Mouse (Mus musculus) mouse embryonic stem cell (cell line): ENCODE data around the gene Tmed1.
"Not testable (repeated sequence)": the region's sequence is repeated elsewhere in the genome, so short reads cannot be mapped to it uniquely, and the experiment has no call there.

Source experiments
- in situ Hi-C, 2 experiments: fragments of 300-500 bp; cut with MboI; formaldehyde crosslinking; loops; 1 replicate in 1 of 2; 3 replicates in 1 of 2; pipeline ENCODE4 v1.14.3; 2019 to 2020; ENCODE audit warnings: low sequenced_read_pairs in 2 of 2, low pct_unique_long_range_greater_than_20kb in 1 of 2, mixed read lengths in 1 of 2; ENCODE audit not compliant: unreplicated experiment in 1 of 2

Gene Tmed1

DNA sequence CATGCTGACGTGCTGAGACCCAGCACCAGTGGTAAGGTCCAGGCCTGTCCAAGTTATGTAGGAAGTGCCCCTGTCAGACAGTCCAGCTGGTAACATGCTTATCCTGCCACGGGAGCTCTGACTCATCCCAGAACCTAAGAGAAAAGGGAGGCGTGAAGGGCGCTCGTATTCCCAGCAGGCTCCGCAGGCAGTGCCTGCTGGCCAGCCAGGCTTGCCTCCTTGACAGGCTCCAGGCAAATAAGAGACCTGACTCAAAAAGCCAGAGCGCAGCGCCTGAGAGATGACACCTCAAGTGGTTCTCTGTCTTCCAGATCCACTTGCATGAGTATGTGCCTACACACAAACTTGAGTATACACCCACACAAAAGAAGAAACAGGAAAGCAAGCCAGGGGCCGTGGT is 15.3 kb downstream of the Tmed1 start:
- in situ Hi-C loops: no loop called here

DNA sequence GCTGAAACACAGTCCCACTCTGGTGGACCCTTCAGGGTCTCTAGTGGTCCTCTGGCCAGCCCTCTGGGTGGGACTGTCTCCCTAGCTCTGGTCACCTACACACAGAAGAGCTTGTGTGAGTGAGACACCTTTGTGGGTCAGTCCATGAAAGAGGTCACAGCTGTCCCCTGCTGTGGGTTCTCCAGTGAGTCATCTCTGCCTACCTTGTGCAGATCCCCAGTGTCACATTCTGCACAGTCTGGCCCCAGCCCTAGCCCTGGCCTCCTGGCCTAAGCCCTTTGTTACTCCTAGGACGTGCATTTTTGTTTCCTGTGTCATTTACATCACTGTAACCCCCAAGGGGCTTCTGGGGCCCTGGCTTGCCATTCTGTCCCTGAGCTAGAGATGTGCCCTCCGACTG is 16.1 kb downstream of the Tmed1 start:
- in situ Hi-C loops: no loop called here

DNA sequence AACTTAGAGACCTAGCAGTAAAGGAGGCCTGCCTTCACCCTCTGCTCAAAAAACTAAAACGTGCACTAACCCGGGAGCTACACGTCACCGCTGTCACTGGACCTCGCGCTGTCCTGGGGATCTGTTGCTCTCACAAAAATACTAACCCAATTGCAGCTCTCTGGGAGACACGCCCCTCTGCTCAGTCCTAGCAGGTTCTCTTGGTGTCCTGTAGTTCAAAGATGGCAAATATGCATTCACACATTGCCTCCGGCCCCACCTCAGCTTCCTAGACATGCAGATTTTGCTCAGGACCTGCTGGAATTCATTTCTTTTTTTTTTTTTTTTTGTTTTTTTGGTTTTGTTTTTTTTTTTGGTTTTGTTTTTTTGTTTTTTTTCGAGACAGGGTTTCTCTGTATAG is 19.4 kb downstream of the Tmed1 start:
- in situ Hi-C loops: no loop called here

DNA sequence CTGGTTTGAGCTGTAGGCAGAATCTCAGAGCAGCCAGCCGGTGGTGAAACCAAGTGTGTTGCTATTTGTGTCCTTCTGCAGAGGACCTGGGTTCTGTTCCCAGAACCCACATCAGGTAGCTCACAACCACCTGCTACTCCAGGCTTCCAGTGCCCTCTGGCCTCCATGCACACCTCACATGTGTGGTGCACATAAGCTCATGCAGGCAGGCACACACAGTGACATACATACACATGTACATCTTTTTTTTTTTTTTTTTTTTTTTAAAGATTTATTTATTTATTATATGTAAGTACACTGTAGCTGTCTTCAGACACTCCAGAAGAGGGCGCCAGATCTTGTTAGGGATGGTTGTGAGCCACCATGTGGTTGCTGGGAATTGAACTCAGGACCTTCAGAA is 21.8 kb downstream of the Tmed1 start:
- in situ Hi-C loops: not testable (repeated sequence)

DNA sequence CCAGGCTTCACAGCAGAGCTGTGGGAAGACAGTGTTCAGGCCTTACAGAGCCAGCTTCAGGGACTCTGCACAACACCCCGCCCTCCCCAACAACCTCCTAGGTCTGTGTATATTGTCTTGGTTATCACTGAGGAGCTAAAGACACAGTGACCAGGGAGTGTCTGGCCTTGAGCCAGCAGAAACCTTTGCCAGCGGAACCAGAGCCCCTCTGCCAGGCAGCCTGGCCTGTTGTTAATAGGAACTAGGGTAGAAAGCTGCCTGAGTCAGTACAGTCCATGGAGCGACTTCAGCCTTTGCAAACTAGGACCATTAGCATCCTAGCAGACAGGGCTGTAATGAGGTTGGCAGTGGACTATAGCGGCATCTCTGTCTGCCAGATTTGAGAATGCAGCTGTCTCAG is 26.0 kb downstream of the Tmed1 start:
- in situ Hi-C loops: no loop called here

DNA sequence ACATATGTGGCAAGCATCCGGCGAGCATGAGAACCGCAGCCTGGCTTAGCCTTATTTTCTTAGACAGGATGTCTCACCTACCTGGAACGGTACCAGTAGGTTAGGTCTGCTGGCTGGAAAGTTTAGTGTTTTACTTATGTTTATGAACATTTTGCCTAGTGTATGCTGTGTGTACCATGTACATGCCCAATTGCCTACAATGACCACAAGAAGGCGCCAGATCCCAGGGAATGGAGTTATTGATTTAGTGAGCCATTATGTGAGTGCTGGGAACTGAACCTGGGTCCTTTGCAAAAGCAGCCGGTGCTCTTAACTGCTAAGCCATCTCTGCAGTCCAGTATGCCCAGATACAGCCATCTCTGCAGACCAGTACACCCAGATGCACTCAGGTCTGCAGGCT is 32.3 kb downstream of the Tmed1 start:
- in situ Hi-C loops: loop anchor here in 1 of 2 experiments (5.0 kb wide), 1 partner anchor 60 kb away; no protein-coding TSS in a partner anchor

DNA sequence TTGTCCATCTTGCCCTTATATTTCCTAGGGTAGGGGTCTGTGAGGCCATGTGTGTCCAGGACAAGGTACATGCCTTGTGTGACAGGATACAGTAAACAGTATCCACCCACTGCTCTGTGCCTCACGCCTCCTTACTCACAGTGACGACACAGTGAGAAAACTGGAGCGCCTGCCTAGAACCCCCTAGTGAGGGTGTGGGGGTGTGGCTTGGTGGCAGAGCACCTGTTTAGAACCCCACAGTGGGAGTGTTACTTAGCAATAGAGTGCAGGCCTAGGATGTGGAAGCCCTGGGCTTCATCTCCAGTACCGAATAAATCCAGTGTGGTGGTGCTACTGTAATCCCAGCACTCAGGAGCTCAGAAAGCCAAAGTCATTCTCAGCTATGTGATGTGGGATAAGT is 37.1 kb downstream of the Tmed1 start:
- in situ Hi-C loops: no loop called here

DNA sequence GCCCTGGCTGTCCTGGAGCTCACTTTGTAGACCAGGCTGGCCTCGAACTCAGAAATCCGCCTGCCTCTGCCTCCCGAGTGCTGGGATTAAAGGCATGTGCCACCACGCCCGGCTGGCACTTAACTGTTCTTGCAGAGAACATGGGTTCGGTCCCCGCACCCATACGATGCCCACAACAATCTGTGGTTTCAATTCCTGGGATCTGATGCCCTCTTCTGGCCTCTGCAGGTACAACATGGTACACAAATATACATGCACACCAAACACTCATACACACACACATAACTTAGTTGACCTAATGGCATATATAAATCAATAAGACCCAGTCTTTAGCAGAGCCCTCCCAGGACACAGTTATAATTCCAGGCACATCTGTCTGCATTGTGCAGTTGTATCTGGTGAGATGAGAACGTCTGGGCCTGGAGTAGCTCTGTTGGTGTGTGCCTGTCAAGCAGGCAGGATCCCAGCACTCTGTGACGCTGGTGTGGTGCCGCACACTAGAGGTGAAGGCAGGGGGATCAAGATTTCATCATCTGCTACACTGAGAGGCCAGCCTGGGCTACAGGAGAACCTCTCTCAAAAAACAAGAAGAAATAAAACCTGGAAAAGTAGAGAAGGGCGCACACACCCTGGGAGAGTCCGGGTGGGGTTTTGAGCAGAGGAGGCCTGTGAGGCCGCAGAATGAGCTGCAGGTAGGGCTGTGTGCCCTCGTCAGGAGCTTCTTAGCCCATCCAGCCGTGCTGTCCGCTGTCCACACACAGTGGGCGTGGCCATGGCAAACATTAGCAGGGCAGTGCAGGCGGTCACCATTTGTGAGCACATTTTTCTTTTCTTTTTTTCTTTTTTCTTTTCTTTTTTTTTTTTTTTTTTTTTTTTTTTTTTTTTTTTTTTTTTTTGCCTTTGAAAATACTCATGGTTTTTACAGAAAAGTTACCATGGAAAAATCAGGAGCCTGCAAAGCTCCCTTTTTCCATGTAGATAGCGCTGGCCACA is 40.7 kb downstream of the Tmed1 start:
- in situ Hi-C loops: no loop called here

DNA sequence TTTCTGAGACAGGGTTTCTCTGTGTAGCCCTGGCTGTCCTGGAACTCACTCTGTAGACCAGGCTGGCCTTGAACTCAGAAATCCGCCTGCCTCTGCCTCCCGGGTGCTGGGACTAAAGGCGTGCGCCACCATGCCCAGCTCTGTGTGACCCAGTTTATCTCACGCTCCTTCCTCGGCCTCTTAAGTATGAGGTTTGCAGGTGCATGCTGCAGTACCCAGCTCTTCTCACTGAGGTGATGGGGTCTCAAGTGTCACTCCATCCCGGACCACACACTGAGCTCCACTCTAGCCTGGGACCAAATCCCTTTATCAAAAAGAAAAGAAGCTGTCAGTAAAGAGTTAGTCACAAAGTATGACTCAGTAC is 45.5 kb downstream of the Tmed1 start:
- in situ Hi-C loops: not testable (repeated sequence)

DNA sequence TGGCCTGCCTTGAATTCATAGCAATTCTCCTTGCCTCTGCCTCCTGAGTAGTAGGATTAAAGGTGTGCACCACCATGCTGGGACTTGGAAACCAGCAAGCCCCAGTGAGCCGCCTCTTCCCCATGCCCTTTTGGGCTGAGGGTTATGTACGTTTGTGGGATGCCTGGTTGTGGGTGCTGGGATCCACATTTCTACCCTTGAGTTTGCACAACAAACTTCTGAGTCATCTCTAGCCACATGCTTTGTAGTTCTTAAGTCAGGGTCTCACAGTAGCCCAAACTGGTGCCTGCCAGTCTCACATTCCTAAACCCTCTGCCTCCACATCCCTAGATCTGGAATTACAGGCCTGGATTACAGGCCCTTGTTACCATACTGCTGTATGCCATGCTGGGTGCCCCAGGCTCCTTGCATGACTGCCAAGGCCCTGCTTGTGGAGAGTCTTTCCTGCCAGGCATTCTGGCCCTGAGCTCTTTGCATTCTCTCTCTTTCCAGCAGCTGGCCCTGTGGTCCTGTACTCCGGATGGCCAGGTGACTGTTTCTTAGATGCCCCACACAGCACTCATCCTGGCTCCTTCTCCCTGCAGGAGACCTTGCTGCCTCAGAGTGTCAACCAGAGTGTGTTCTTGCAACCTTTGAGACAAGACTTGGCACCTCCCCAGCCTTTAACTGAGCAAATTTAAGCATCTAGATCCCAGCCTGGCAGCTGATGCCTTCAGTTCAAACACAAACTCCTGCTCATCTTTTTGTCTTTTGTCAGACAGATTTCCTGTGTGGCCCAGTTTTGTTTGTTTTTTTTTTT is 46.1 kb downstream of the Tmed1 start:
- in situ Hi-C loops: no loop called here

DNA sequence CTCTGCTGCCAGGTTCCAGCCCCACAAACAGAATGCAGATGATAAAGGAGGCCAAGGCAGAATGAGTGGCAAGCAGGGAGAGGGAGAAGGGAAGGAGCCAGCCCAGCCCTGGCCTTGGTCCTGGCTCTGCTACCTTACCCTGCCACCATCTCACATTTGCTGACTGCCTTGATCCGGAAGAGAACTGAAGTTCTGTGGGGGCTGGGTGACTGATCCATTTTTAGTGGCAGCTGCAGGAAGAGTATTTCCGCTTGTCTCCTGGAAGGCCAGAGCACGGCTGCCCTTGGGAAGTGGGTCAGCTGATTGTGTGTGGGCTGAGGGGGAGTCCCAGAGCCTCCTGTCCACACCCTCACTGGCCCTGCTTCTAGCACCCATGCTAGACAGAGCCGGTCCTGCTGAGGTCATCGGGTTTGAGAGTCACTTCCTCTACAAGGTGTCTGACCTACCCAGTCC is 46.9 kb downstream of the Tmed1 start:
- in situ Hi-C loops: no loop called here

DNA sequence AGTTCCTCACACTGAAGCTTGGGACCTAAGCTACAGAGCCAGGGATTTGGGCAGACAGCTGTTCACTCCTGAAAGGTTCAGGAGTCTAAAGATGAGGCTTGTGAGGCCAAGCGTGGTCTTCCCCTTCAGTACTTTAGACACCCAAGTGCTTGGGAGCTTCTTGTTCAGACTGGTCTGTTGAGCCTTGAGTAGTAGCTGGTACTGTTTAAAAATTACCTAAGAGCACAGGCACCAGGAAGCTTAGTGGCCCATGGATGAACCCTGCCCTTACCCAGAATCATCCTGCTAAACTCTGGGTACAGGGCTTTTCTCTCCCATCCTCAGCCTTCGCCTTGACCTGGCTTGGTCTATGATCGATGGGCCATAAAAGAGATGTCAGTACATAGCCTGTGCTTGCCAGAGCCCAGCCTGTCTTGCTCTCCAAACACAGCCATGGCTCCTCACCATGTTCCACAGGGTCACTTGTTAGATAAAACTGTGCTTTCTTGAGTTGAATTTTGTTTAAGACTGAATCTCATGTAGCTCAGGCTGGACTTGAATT is 49.6 kb downstream of the Tmed1 start:
- in situ Hi-C loops: no loop called here

DNA sequence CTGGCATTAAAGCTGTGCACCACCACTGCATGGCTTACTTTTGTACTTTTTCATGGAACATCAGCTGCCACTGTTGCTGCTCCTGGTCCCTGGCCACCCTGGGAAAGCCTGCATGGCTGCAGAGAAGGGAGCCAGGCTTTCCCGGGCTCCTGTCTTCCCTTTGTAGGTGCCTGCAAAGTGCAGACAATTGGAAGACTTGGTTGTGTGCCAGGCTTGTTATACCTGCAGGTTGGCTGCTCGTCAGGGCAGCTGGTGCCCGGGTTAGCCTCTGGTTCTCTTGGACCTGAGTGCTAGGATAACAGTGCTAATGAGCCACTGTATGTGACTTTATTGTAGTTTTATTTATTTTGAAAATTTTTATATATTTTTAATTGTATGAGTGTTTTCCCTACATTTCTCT is 51.2 kb downstream of the Tmed1 start:
- in situ Hi-C loops: loop anchor here in 1 of 2 experiments (5.0 kb wide), 1 partner anchor 42 kb away; no protein-coding TSS in a partner anchor
